Mouse (Mus musculus): ENCODE measurements around the gene Morn3.

Morn3 gene

DNA sequence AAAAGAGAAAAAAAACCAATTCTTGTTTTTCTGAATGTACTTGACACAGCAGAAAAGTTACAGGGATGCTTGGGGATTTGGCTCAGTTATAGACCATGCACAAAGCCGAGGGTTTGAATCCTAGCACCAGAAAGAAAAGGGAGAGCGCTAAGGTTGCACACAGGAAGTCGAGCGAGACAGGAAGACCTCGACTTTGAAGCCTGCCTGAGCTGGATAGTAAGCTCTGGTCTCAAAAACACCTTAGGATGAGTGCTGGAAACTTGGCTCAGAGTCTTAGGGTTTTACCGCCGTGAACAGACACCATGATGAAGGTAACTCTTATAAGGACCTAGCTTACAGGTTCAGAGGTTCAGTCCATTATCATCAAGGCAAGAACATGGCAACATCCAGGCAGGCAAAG, 25.4 kb downstream of the Morn3 start:
- no peak for DNase-seq (ENCODE audit: extremely low spot score)

DNA sequence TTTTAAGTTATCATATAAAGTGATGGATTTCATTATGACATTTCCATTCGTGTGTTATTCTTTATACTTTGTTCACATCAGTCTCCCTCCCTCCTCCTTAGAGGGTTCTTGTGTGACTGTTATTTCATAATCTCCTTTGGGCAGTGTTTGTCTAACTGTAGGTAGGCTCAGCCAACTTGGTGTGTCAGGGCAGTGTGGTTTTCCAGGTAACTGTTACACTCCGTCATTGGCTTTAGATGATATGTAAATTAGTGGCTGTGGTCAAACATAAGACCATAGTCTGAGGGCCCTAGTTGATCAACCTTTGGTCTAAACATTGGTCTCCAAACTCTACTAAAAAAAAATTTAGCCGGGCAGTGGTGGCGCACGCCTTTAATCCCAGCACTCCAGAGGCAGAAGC, 26.4 kb downstream of the Morn3 start:
- DNase-seq (ENCODE audit: extremely low spot score): no peak

DNA sequence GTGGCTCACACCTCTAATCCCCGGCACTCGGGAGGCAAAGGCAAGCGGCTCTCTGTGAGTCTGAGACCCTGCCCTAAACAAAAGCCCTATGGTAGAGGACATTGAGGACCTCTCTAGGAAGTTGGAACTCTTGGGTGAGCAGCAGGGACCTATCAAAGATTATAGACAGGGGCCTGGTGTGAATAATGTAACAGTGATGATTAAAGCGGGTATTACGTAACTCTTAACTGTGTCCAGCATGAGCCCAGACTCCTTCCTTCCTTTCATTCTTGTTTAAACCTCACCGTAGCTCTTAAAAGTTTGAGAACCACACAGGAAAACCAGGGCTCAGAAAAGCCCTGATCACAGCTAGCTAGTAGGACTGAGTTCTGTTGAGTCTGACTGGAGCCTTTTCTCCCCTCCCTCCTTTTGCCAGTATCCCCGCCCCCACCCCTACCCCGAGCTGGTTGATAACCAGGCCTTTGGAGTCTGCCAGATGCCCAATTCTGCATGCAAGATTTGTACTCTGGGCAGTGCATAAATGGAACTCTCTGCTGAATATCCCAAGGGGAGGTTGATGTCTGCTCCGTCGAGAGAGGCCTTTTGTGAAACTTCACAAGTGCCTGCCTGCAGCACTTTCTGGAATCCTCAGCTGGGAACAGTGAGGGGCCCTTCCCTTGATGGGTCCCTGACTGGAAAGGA, 27.3 kb downstream of the Morn3 start:
- DNase-seq (ENCODE audit: extremely low spot score): no peak

DNA sequence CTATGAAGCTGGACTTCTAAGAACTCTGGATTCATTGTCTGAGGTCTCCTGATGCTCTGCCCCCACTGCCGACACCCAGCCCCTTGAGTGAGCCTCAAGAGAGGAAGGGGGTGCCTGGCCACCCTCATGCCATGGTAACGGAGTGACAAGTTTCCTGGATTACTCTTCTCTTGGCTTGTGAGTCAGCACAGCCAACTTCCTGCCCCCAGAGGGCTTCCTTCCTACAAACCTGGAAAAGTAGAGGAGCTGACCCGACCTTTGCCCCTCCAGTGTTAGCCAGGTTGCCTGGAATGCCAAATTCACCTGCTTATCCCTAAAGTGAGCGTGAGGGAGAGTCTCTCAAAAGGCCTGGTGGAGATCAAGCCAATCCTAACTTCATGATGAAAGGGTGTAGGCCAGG, 29.3 kb downstream of the Morn3 start:
- DNase-seq (ENCODE audit: extremely low spot score): no peak

DNA sequence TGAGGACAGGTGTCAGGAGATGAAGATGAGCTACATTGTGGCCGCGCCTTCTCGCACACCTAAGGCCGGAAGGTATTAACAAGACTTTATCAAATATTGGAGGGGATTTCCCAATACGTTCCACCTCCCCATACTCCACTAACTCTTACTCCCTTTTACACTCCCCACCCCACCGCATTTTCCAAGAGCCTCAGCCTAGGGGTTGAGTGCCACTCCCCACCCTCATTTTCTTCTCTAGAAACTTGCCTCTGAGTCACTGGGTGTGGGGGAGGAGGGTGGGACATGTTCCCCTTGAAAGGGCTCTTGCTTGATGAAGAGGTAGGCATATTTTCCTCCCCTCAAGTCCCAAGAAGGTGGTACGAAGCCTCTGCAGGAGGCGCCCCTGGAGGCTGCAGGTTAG, 30.9 kb downstream of the Morn3 start:
- DNase-seq (ENCODE audit: extremely low spot score): no peak

DNA sequence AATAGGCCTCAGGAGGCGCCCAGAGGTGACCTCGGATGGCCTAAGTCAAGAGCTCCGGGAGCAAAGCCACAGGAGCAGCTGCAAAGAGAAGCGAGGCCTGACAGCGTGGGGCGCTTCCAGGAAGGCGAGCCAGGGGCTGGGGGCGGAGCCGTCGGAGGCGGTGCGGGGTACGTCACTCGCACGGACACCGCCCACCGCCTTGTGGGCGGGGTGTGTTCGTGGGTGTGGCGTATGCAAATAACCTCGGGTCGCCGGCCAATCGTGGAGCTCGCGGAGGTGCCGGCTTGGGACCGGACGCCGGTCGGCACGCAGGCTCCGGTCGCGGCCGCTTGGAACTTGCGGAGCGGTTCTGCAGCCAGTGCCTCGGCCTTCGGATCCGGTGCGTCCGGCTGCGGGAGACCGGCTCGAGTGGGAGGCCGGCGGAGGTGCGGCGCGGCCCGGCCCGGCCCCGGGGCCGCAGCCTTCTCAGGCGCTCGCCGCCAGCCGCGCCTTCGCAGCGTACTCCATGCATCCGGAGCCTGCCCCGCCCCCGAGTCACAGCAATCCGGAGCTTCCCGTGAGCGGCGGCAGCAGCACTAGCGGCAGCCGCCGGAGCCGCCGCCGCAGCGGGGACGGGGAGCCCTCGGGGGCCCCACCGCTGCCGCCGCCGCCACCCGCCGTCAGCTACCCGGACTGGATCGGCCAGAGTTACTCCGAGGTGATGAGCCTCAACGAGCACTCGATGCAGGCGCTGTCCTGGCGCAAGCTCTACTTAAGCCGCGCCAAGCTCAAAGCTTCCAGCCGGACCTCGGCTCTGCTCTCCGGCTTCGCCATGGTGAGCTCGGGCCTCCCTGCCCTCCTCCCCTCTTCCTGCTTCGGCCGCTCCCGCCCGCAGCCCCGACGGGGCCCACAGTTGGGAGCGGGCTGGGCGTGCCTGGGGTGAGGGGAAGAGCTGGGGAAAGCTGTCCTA, 31.8 kb downstream of the Morn3 start, which contains the start of gene Orai1:
Gene Orai1 (plus strand): TSS at position 322 of the 949 bp plus-strand sequence.
- peak; percentile 99 for DNase-seq (ENCODE audit: extremely low spot score)

DNA sequence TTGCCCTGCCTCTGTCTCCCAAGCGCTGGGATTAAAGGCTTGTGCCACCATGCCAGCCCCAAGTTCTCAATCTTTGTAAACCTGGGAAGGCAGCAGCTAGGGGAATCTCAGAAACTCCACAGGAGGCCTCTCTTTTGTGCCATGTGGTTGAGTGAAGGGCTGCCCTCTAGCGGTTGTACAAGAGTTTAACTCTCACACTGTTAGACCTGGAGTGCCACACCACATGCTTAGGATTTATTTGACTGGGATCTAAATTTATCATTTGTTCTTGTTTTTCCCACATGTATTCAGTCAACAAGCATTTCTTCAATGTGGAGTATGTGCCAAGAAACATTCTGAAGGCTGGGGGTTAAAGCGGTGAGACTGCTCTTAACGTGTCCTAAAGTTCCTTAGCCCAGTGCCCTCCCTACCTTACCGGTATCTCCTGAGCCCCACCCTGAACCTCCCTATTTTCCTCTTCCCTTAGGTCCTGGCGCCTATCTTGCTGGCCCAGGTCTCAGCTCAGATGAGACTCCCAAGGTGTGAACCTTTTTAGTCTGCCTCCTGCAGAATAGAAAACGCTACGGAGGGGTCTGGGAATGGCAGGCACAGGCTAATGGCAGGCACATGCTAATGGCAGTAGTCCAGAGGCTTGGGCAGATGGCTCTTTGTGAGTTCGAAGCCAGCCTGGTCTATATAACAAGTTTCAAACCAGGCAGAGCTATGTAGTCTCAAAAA, 33.1 kb downstream of the Morn3 start:
- DNase-seq (ENCODE audit: extremely low spot score): peak; percentile 79

DNA sequence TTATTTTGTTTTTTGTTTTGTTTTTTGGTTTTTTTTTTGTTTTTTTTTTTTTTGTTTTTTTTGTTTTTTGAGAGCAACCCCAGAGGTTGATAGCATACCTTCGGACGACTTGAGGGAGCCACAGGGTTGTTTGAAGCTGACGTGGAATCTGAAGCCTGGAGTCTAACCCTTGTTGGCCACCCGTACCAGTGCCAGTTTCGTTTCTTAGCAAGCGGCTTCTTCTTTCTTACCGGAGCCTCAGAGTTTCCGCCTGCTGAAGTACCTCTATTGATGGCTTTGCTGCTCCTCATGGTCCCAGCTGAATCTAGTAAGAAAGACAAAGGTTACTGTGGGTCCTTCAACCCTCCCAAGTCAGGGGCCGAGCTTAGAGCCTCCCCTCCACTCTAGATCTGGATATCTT, 35.1 kb downstream of the Morn3 start:
- no peak for DNase-seq (ENCODE audit: extremely low spot score)

DNA sequence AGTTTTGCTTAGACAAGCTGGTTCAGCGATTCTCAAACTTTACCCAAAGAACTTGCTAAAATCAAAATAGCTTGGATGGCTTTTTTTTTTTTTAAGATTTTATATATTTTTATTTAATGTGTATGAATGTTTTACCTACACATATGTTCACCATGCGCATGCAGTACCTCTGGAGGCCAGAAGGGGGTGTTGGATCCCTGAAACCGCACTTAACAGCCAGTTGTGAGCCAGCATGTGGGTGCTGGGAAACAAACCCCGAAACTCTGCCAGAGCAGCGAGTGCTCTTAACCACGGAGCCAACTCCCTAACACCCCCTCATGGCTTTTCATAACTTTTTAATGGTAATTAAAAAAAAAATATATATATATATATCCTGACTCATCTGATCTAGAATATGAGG, 36.0 kb downstream of the Morn3 start:
- DNase-seq (ENCODE audit: extremely low spot score): no peak

DNA sequence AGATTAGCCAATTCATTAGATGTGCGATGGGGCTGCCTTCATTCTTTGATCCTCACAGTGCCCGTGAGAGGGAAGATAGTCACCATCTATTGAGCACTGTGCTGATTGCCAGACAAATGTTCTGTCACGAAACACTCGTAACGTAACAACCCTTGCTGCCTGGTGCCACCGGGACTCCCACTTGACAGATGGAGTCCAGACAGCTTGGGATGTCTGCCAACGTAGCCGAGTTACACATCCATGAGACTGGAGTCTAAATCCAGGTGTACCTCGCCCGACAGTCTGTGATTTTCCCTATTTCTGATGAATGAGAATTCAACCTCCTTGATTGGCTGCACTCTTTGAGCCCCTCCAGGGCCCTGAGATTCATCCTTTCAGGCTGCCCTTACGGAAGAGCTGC, 36.9 kb downstream of the Morn3 start:
- no peak for DNase-seq (ENCODE audit: extremely low spot score)

DNA sequence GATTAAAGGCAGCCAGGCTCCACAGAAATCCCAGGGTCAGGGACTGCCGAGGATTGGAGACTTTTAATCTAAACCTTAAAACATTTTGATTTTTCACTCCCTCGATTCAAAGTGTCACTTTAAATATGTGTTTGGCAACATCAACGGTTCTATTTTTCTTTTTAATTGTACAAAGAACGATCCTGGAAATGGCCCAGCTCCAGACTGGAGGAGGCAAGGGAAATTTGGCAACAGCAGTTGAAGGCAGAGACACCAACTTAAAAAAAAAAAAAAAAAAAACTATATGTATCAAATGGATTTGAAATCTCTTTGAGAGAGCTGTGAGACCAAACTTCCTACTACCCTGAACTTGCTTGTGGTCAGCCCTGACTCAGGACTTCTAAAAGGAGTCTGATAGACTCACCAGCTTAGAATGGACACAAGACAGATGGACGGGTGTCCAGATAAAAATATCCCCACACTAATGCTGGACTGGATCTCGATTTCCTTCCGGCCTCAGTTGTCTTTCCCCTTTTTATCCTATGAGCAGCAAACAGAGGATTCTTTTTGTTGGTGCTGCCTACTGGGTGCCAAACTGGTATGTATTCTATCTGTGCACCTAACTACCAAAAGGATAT, 37.8 kb downstream of the Morn3 start:
- DNase-seq (ENCODE audit: extremely low spot score): no peak

DNA sequence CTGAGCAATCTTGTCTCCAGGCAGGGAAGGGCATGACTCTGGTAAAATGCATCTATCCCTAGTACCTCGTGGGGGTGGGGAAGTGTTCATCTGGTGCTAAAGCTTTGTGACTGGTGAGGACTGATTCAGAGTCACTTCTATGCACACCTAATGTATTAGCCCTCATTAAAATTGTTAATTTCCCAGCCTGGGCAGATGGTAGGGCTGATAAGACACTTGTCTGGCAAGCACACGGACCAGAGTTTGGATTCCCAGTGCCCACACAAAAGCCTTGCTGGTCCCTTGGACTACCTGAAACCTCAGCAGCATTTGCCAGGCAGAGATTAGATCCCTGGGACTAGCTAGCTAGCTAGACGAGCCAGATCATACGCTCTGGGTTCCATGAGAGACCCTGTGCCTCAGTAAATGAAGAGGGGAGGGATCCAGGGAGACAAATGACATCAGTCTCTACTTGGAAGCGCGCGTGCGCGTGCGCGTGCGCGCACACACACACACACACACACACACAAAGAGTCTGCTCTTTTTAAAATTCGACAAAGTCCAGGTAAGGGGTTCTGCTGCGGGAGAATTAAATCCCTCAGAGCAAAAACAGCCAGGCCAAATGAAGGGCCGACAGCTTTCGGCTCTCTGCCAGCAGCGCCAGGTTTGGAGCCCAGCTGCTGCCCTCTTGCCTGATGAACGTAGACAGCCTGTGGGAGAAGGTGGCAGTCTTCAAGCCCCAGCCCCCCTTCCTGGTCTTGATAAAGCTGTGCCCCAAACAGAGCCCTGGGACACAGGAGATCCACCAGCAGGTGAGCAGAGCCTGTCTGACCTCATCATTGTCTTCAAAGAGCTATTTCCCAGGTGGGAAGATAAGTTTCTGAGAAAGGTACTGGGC, 40.9 kb downstream of the Morn3 start:
- no peak for DNase-seq (ENCODE audit: extremely low spot score)

DNA sequence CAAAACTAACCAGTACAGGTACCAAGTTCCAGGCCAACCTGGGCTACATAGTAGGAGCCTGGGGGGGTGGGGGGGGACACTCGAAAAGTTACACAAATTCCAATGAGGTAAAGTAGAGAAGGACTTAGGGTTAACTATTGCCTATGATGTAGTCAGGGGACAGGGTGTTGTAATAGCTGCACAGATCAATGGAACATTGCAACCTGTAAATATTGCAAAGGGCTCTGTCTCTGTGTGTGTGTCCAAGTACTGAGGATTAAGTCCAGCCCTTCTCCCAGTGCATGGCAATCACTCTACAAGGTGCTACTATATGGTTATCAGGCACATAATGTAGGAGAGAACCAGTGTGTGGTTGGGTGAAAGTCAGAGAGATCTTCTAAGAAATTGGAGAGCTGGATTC, 45.9 kb downstream of the Morn3 start:
- no peak for DNase-seq (ENCODE audit: extremely low spot score)

DNA sequence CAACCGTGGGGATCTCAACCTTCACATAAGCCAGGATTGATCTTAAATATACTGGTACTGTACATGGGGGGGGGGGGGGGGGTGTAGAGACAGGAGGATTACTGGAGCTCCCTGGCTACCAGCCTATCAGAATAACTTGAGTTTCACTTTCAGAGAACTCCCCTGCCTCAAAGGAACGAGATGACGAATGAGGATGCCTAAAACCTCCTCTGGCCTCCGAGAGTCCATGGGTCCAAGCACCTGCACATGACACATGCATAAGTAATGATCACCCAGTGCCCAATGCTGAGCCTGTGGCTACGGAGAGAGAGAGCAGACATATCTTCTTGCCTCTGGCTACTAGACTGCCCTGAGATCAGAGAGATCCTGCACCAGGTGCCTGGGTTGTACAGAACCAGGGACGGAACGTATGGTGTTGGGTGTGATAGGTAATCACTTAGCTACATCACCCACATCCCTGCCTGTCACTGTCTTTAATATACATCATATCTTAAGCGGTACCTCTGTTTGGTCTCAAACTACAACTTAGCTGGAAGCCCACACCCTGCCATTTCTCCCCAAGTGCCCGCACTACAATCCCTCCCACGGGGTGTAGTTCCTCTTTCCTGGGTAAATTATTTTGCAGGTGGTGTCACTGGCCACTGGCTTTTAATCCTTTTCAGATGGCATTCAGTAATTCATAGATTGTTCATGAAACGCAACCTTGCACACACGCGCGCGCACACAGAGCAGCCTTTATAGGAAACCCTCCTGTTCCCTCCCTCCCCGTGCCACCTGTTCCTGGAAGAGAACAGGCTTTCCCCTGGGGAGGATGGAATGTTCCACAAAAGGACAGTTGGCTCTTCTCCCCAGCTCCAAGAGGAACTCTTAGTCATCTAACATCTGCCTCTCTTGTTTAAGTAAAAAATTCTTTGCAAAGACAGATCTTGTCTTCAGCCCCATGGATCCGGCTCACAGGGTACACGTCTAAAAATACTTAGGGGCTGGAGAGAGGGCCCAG, 49.3 kb downstream of the Morn3 start:
- DNase-seq (ENCODE audit: extremely low spot score): no peak

DNA sequence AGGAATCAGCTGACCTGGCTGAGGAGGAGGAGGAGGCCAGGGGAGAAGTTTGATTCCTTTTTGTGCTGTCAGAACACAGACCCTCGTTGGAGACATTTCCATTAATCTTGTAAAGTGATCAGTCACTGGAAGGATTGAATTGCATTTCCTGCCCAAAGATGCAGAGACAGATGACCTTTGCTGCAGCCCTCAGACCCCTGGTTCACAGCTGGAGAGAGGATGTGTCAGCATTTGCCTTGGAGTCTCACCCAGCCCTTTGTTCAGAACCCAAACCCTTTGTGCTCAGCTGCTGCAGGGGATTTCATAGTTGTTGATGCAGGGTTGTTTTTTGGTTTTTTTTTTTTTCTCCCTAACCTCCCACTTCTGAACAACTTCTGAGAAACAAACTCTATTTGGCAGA, 51.9 kb downstream of the Morn3 start:
- no peak for DNase-seq (ENCODE audit: extremely low spot score)

DNA sequence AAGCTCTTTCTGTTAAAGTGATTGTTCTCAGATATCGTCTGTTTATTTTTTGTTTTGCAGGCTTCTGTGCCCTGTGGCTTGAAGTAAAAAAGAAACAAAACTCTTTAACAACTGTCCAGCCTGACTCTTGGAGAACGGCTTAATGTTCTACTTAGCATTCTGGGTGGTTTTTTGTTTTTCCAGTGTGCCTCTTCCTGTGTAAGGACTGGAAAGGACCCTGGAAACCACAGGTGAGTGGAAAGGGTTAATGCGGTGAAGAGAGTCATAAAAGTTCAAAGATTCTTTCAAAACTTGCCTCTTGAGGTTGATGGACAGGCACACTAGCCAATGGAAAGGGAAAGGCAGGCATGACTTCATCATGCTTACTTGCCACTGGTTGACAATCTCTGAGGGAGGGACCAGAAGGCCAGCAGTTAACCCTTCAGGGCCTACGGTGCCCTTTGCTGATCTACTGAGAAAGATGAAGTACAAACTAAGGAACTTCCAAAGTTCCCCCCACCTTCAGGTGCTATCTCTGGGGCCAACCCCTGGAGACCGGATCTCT, 52.4 kb downstream of the Morn3 start:
- DNase-seq (ENCODE audit: extremely low spot score): peak; percentile 95

DNA sequence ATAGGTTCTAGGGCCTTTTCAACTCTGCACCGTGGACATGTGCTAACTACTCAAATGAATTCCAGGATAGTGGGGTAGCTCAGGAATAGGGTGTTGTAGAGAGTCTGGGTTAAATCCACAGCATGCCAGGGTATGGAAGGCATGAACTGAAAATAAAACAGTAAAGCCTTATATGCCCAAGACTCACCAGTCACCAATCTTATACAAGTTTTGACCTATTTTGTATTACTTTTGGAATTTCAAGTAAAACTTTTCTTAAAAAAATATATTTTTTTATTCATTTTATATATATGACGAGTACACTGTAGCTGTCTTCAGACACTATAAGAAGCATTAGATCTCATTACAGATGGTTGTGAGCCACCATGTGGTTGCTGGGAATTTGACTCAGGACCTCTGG, 53.0 kb downstream of the Morn3 start:
- no peak for DNase-seq (ENCODE audit: extremely low spot score)

DNA sequence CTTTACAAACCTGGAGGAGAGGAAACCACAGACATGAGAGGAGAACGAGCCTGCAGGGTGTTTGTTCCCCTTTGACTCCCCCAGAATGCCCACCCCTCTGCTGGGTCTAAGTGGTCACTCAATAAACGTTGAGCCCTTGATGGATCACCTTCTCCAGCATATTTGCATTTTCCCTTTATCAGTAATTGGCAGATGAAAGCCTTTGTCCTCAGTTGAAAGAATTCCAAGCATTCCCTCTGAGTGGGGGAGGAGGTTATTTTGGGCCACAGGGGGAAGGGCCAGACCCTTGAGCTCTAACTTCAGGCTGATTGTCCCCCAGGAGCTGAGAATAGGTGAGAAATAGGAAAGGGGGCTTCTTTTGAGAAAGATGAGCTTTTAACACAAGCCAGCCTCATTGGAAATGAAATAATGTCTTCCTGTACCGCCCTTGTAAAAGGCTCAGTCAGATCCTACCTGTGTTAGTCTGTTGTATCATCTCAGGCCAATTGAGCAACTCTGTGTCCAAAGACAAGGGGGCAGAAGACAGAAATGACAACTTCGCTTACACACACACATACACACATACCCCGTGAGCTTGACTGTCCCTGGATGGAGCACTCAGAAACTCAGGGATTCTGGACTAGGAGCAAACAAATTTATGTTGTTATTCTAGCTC, 55.3 kb downstream of the Morn3 start:
- DNase-seq (ENCODE audit: extremely low spot score): peak; percentile 70

All from embryo, embryonic 9.5 days (tissue).